Mouse (Mus musculus) kidney, adult 18-20 months (tissue): Measurements from ENCODE around the gene Tmcc2.
A peak's percentile ranks its signal among the peaks of the same experiment; 100 is the strongest.

Source experiments
- DNase-seq: peaks from one replicate; pipeline ENCODE4 v3.0.0; 2021

Gene Tmcc2

GRCm38 (mm10) chr1:132390691-132391579 lies at the start of gene Tmcc2:
Gene Tmcc2, minus strand, starts transcription at chr1:132391281.
- DNase-seq: peak; percentile 27

GRCm38 (mm10) chr1:132437389-132437788 lies 46.3 kb upstream of the Tmcc2 start:
- DNase-seq: no peak

- no peak for DNase-seq
These were observed 45.9 kb upstream of the Tmcc2 start for GRCm38 (mm10) chr1:132436960-132437359.

- no peak for DNase-seq
These were observed 45.4 kb upstream of the Tmcc2 start for GRCm38 (mm10) chr1:132436320-132436958.

GRCm38 (mm10) chr1:132434032-132434431 lies 43.0 kb upstream of the Tmcc2 start:
- no peak for DNase-seq

- no peak for DNase-seq
These were observed 42.3 kb upstream of the Tmcc2 start for GRCm38 (mm10) chr1:132433349-132433748.

GRCm38 (mm10) chr1:132431716-132432115 lies 40.6 kb upstream of the Tmcc2 start:
- peak; percentile 54 for DNase-seq

- DNase-seq: no peak
These were observed 39.7 kb upstream of the Tmcc2 start for GRCm38 (mm10) chr1:132430818-132431217.

- DNase-seq: no peak
These were observed 34.5 kb upstream of the Tmcc2 start for GRCm38 (mm10) chr1:132425600-132425999.

- DNase-seq: no peak
These were observed 32.0 kb upstream of the Tmcc2 start for GRCm38 (mm10) chr1:132422912-132423696.

GRCm38 (mm10) chr1:132420662-132421061 lies 29.6 kb upstream of the Tmcc2 start:
- DNase-seq: no peak

GRCm38 (mm10) chr1:132420206-132420605 lies 29.1 kb upstream of the Tmcc2 start:
- no peak for DNase-seq

GRCm38 (mm10) chr1:132417319-132418251 lies 26.5 kb upstream of the Tmcc2 start, which contains the start of gene Dstyk:
Gene Dstyk, plus strand, starts transcription at chr1:132417555.
- peak; percentile 93 for DNase-seq

- no peak for DNase-seq
These were observed 25.8 kb upstream of the Tmcc2 start for GRCm38 (mm10) chr1:132416943-132417290.

GRCm38 (mm10) chr1:132416244-132416942 lies 25.3 kb upstream of the Tmcc2 start:
- no peak for DNase-seq

- no peak for DNase-seq
These were observed 19.6 kb upstream of the Tmcc2 start for GRCm38 (mm10) chr1:132410657-132411056.

GRCm38 (mm10) chr1:132401843-132402242 lies 10.8 kb upstream of the Tmcc2 start:
- DNase-seq: no peak

GRCm38 (mm10) chr1:132400538-132400937 lies 9.5 kb upstream of the Tmcc2 start:
- no peak for DNase-seq

- no peak for DNase-seq
These were observed 5.6 kb upstream of the Tmcc2 start for GRCm38 (mm10) chr1:132396705-132397104.

GRCm38 (mm10) chr1:132392872-132393271 lies 1.8 kb upstream of the Tmcc2 start:
- no peak for DNase-seq

- peak; percentile 54 for DNase-seq
These were observed 520 bp upstream of the Tmcc2 start for GRCm38 (mm10) chr1:132391580-132392022.
